Mouse (Mus musculus): ENCODE measurements at regions not wholly inside any gene's neighbourhood (a gene's known extent, or its start where the extent isn't known, plus 50 kb on each side); places are given as distances from the start of the nearest gene placed in this dataset.

DNA sequence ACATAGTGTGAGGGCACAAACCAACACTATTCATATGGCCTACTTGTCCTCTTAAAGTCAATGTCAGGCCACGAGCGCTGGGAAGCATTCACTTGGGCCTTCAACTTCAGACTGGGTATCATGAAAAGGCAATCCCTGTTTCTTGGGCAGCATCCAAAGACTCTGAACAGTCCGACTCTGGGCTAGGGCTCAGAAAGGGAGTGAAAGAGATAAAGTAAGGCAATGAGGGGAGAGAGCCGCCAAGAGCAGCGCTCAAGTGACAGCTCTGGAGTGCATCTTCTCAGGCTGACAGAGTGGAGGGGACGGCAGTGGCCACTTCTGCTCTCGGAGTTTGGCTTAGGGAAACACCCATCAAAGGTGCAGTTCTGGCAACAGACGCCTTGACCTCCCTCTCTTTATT lies 496.3 kb upstream of the Mki67 start:
- TF ChIP-seq GATA1 (IDR thresholded peaks at IDR 0.05; ENCODE audit: low read length) (no peak), TAL1 (IDR thresholded peaks at IDR 0.05; ENCODE audit: low read length) (no peak)
